Mouse (Mus musculus) left cerebral cortex, postnatal 10 days (tissue): ENCODE measurements around the gene Cib1. TPM values are rescaled to one million over a fixed set of nuclear protein-coding genes. Genes with fewer than 3 reads are reported as not detected.

ENCODE experiments used
- total RNA-seq, 2 experiments: library from RNA; stranded (reverse); gene quantifications; 2 replicates each; pipeline ENCODE4 v1.2.3; 2021

The Cib1 gene
- total RNA-seq, 2 experiments from 2014 or later: 19.4 to 21.2 TPM

Other genes with a start within 250 kb of the Cib1 start
- 10 to 100 TPM; 15.8 to 16.7 TPM for gene Zfp710, start 208.0 kb downstream of the Cib1 start, total RNA-seq
- 10 to 100 TPM; 44.8 to 45.6 TPM for gene Idh2, start 117.4 kb downstream of the Cib1 start, total RNA-seq
- gene Sema4b, start 46.0 kb downstream of the Cib1 start, total RNA-seq: 10 to 100 TPM; 23.5 to 23.7 TPM
- gene Gdpgp1, start 52 bp upstream of the Cib1 start, total RNA-seq: 1 to 10 TPM; 6.0 to 7.0 TPM
- 1 to 10 TPM; 1.3 to 2.2 TPM for gene Ttll13, start 13.6 kb upstream of the Cib1 start, total RNA-seq
- 10 to 100 TPM; 43.9 to 46.8 TPM for gene Ngrn, start 28.4 kb upstream of the Cib1 start, total RNA-seq
- 10 to 100 TPM; 22.9 to 26.3 TPM for gene Vps33b, start 36.8 kb upstream of the Cib1 start, total RNA-seq
- 1 to 10 TPM; 5.1 to 8.8 TPM for gene Prc1, start 61.6 kb upstream of the Cib1 start, total RNA-seq
- gene Rccd1, start 91.6 kb upstream of the Cib1 start, total RNA-seq: 10 to 100 TPM; 15.7 to 20.8 TPM
- gene Unc45a, start 108.2 kb upstream of the Cib1 start, total RNA-seq: 10 to 100 TPM; 52.5 to 54.1 TPM
- 10 to 100 TPM; 38.3 to 45.8 TPM for gene Hddc3, start 110.3 kb upstream of the Cib1 start, total RNA-seq
- 100 to 1,000 TPM; 106 to 108 TPM for gene Man2a2, start 138.6 kb upstream of the Cib1 start, total RNA-seq
- 1 to 10 TPM; 4.7 to 5.3 TPM for gene Fes, start 155.1 kb upstream of the Cib1 start, total RNA-seq
- 10 to 100 TPM; 44.8 TPM for gene Furin, start 172.6 kb upstream of the Cib1 start, total RNA-seq